Mouse (Mus musculus): ENCODE results near the gene Gm17190.

- TF ChIP-seq CTCF (conservative IDR thresholded peaks at IDR 0.05 in 1 of 2, IDR thresholded peaks at IDR 0.05 in 1 of 2; ENCODE audit: low read depth in 2 of 2, low read length in 2 of 2) (no peak), TCF12 (IDR thresholded peaks at IDR 0.05; ENCODE audit: low read depth, low read length) (no peak), USF1 (IDR thresholded peaks at IDR 0.05; ENCODE audit: low read depth, low read length) (no peak), MYC (IDR thresholded peaks at IDR 0.05; ENCODE audit: low read depth, low read length) (no peak), MAX (IDR thresholded peaks at IDR 0.05; ENCODE audit: low read length) (no peak), E2F4 (IDR thresholded peaks at IDR 0.05; ENCODE audit: insufficient replicate concordance, low read depth, low read length) (no peak), POLR2A (IDR thresholded peaks at IDR 0.05; ENCODE audit: low read depth, low read length) (no peak), GABPA (IDR thresholded peaks at IDR 0.05; ENCODE audit: insufficient replicate concordance, low read depth, low read length) (no peak), MAZ (IDR thresholded peaks at IDR 0.05; ENCODE audit: low read depth, low read length) (no peak), RAD21 (IDR thresholded peaks at IDR 0.05; ENCODE audit: low read depth, low read length) (no peak), ZC3H11A (IDR thresholded peaks at IDR 0.05; ENCODE audit: low read depth, low read length) (no peak), EP300 (IDR thresholded peaks at IDR 0.05; ENCODE audit: low read length) (no peak), USF2 (conservative IDR thresholded peaks at IDR 0.05; ENCODE audit: low read depth, low read length) (no peak)
Measured at GRCm38 (mm10) chr13:96039536-96039935, 42.3 kb upstream of the Gm17190 start.

Data from CH12.LX (cell line).